Mouse (Mus musculus) forebrain, embryonic 15.5 days (tissue): ENCODE measurements around the gene Bach2. TPM values are rescaled to one million over a fixed set of nuclear protein-coding genes. Genes with fewer than 3 reads are reported as not detected.

Source experiments
- ATAC-seq: fragments of 200-750 bp; cut with Nextera tagmentation; replicated peaks from 2 replicates; pipeline ENCODE4 v1.8.0; 2017; ENCODE audit warnings: mild to moderate bottlenecking, moderate TSS enrichment, moderate library complexity
- H3K27ac ChIP-seq: fragments of 300-500 bp; sonication (generic); replicated peaks from 2 replicates; pipeline ENCODE4 v1.5.1; 2015; ENCODE audit warnings: mild to moderate bottlenecking, inconsistent platforms
- H3K27me3 ChIP-seq: fragments of 300-500 bp; sonication (generic); 2 replicates; pipeline ENCODE4 v1.6.1; 2015; ENCODE audit warnings: inconsistent platforms
- H3K36me3 ChIP-seq: fragments of 300-500 bp; sonication (generic); 2 replicates; pipeline ENCODE4 v1.6.1; 2015; ENCODE audit warnings: mild to moderate bottlenecking, inconsistent platforms
- H3K4me1 ChIP-seq: fragments of 300-500 bp; sonication (generic); 2 replicates; pipeline ENCODE4 v1.6.1; 2015; ENCODE audit warnings: inconsistent platforms
- H3K4me2 ChIP-seq: fragments of 300-500 bp; sonication (generic); replicated peaks from 2 replicates; pipeline ENCODE4 v1.6.1; 2015; ENCODE audit warnings: mild to moderate bottlenecking, inconsistent platforms
- H3K4me3 ChIP-seq: fragments of 300-500 bp; sonication (generic); 2 replicates; pipeline ENCODE4 v1.5.1; 2015; ENCODE audit warnings: mild to moderate bottlenecking, inconsistent platforms
- H3K9ac ChIP-seq: fragments of 300-500 bp; sonication (generic); replicated peaks from 2 replicates; pipeline ENCODE4 v1.6.1; 2015; ENCODE audit warnings: mild to moderate bottlenecking, inconsistent platforms
- H3K9me3 ChIP-seq: fragments of 300-500 bp; sonication (generic); 2 replicates; pipeline ENCODE4 v1.6.1; 2016; ENCODE audit warnings: inconsistent platforms
- WGBS: fragments of 180-500 bp; shearing (Covaris S2); methylation state at CpG from one replicate; pipeline ENCODE4 v1.1.7; 2015; ENCODE audit warnings: mixed read lengths; 5-methylcytosine and 5-hydroxymethylcytosine counted together
- polyA plus RNA-seq: library from polyadenylated mRNA; unstranded; fragments of >200 nt; fragmentation: Nextera tagmentation; extraction: Ambion mirVana; gene quantifications from 2 replicates; pipeline ENCODE4 v1.2.1, GENCODE M21; 2015

Bach2 gene
- polyA plus RNA-seq, 1 experiment from 2014 or later, result 34.9 TPM

GRCm38 (mm10) chr4:32326860-32327259, 88.3 kb downstream of the Bach2 start:
- ATAC-seq, result peak; percentile 57; the same call in 1 of the 2 replicates
- peak overlapping the region; percentile 84 for H3K27ac ChIP-seq
- peaks cover 4% of the 10 kb centered on the region; the same call in 1 of the 2 replicates for H3K9me3 ChIP-seq
- H3K4me1 ChIP-seq, result peaks cover 40% of the 10 kb centered on the region
- H3K36me3 ChIP-seq, result no peaks in the 10 kb centered on the region; the same call in 1 of the 2 replicates
- peak overlapping the region; percentile 12; the same call in 1 of the 2 replicates for H3K4me2 ChIP-seq
- H3K4me3 ChIP-seq, result no peak overlapping the region
- WGBS, result 4% methylated on average over 3 of the region's 3 CpGs
- peak overlapping the region; percentile 25; the same call in 1 of the 2 replicates for H3K9ac ChIP-seq
- no peaks in the 10 kb centered on the region for H3K27me3 ChIP-seq

GRCm38 (mm10) chr4:32327626-32328025, 89.0 kb downstream of the Bach2 start:
- peaks cover 40% of the 10 kb centered on the region for H3K4me1 ChIP-seq
- WGBS, result 34% methylated on average over 5 of the region's 5 CpGs
- H3K27ac ChIP-seq, result peak overlapping the region; percentile 84
- peaks cover 4% of the 10 kb centered on the region; the same call in 1 of the 2 replicates for H3K9me3 ChIP-seq
- no peaks in the 10 kb centered on the region; the same call in 1 of the 2 replicates for H3K36me3 ChIP-seq
- no peaks in the 10 kb centered on the region for H3K27me3 ChIP-seq
- no peak overlapping the region for H3K4me3 ChIP-seq
- ATAC-seq, result no peak
- H3K9ac ChIP-seq, result peak overlapping the region; percentile 2; the same call in 1 of the 2 replicates
- no peak overlapping the region for H3K4me2 ChIP-seq

GRCm38 (mm10) chr4:32328561-32328960, 90.0 kb downstream of the Bach2 start:
- Histone ChIP-seq H3K4me3 (no peak overlapping the region), H3K9ac (no peak overlapping the region), H3K36me3 (no peaks in the 10 kb centered on the region), H3K9me3 (no peaks in the 10 kb centered on the region), H3K4me2 (no peak overlapping the region), H3K4me1 (peaks cover 40% of the 10 kb centered on the region), H3K27me3 (no peaks in the 10 kb centered on the region), H3K27ac (no peak overlapping the region)
- WGBS, result 68% methylated on average over 2 of the region's 2 CpGs
- ATAC-seq, result no peak

- Histone ChIP-seq H3K4me2 (no peak overlapping the region), H3K4me1 (peaks cover 25% of the 10 kb centered on the region), H3K36me3 (no peaks in the 10 kb centered on the region), H3K27me3 (no peaks in the 10 kb centered on the region), H3K9me3 (no peaks in the 10 kb centered on the region), H3K9ac (no peak overlapping the region), H3K27ac (no peak overlapping the region), H3K4me3 (no peak overlapping the region)
- WGBS, result 74% methylated on average over 8 of the region's 8 CpGs
- ATAC-seq, result no peak
Measured at GRCm38 (mm10) chr4:32330584-32331314, 92.1 kb downstream of the Bach2 start.

GRCm38 (mm10) chr4:32332028-32332427, 93.4 kb downstream of the Bach2 start:
- WGBS, result 93% methylated on average over 12 of the region's 12 CpGs
- Histone ChIP-seq H3K9ac (no peak overlapping the region), H3K4me3 (no peak overlapping the region), H3K4me2 (no peak overlapping the region), H3K36me3 (no peaks in the 10 kb centered on the region), H3K27ac (no peak overlapping the region), H3K4me1 (peaks cover 12% of the 10 kb centered on the region), H3K27me3 (no peaks in the 10 kb centered on the region), H3K9me3 (no peaks in the 10 kb centered on the region)
- ATAC-seq, result no peak

- H3K4me3 ChIP-seq, result no peak overlapping the region
- H3K27me3 ChIP-seq, result no peaks in the 10 kb centered on the region
- peaks cover 14% of the 10 kb centered on the region for H3K4me1 ChIP-seq
- H3K27ac ChIP-seq, result no peak overlapping the region
- no peaks in the 10 kb centered on the region for H3K36me3 ChIP-seq
- 100% methylated on average over 1 of the region's 1 CpGs for WGBS
- ATAC-seq, result no peak
- H3K4me2 ChIP-seq, result no peak overlapping the region
- H3K9me3 ChIP-seq, result no peaks in the 10 kb centered on the region
- no peak overlapping the region for H3K9ac ChIP-seq
Measured at GRCm38 (mm10) chr4:32334131-32334530, 95.5 kb downstream of the Bach2 start.

- Histone ChIP-seq H3K4me1 (peaks cover 14% of the 10 kb centered on the region), H3K9me3 (no peaks in the 10 kb centered on the region), H3K9ac (no peak overlapping the region), H3K4me2 (no peak overlapping the region), H3K36me3 (no peaks in the 10 kb centered on the region), H3K27me3 (no peaks in the 10 kb centered on the region), H3K4me3 (no peak overlapping the region), H3K27ac (no peak overlapping the region)
- no peak for ATAC-seq
- WGBS, result 91% methylated on average over 5 of the region's 5 CpGs
Measured at GRCm38 (mm10) chr4:32334765-32335164, 96.2 kb downstream of the Bach2 start.

GRCm38 (mm10) chr4:32335659-32336058, 97.1 kb downstream of the Bach2 start:
- no peaks in the 10 kb centered on the region for H3K27me3 ChIP-seq
- no peak overlapping the region for H3K9ac ChIP-seq
- 86% methylated on average over 12 of the region's 12 CpGs for WGBS
- H3K9me3 ChIP-seq, result no peaks in the 10 kb centered on the region
- H3K27ac ChIP-seq, result no peak overlapping the region
- no peak overlapping the region for H3K4me2 ChIP-seq
- H3K4me1 ChIP-seq, result peaks cover 14% of the 10 kb centered on the region
- H3K4me3 ChIP-seq, result no peak overlapping the region
- no peaks in the 10 kb centered on the region for H3K36me3 ChIP-seq
- ATAC-seq, result no peak

GRCm38 (mm10) chr4:32336642-32337041, 98.0 kb downstream of the Bach2 start:
- Histone ChIP-seq H3K9me3 (no peaks in the 10 kb centered on the region), H3K27ac (no peak overlapping the region), H3K36me3 (no peaks in the 10 kb centered on the region), H3K4me1 (peaks cover 14% of the 10 kb centered on the region), H3K9ac (no peak overlapping the region), H3K4me2 (no peak overlapping the region), H3K27me3 (no peaks in the 10 kb centered on the region), H3K4me3 (no peak overlapping the region)
- WGBS, result 75% methylated on average over 4 of the region's 4 CpGs
- no peak for ATAC-seq

- H3K9me3 ChIP-seq, result no peaks in the 10 kb centered on the region
- H3K27ac ChIP-seq, result no peak overlapping the region; the same call in 1 of the 2 replicates
- 12% methylated on average over 11 of the region's 11 CpGs for WGBS
- no peak overlapping the region for H3K4me2 ChIP-seq
- peaks cover 14% of the 10 kb centered on the region for H3K4me1 ChIP-seq
- no peak overlapping the region for H3K9ac ChIP-seq
- H3K36me3 ChIP-seq, result no peaks in the 10 kb centered on the region
- no peak overlapping the region for H3K4me3 ChIP-seq
- H3K27me3 ChIP-seq, result no peaks in the 10 kb centered on the region
- no peak for ATAC-seq
Measured at GRCm38 (mm10) chr4:32337638-32338037, 99.0 kb downstream of the Bach2 start.

GRCm38 (mm10) chr4:32338451-32338850, 99.8 kb downstream of the Bach2 start:
- H3K4me2 ChIP-seq, result no peak overlapping the region
- no peak; the same call in 1 of the 2 replicates for ATAC-seq
- H3K36me3 ChIP-seq, result no peaks in the 10 kb centered on the region
- H3K9ac ChIP-seq, result no peak overlapping the region
- no peak overlapping the region for H3K27ac ChIP-seq
- H3K27me3 ChIP-seq, result no peaks in the 10 kb centered on the region
- WGBS, result 73% methylated on average over 10 of the region's 10 CpGs
- no peaks in the 10 kb centered on the region for H3K9me3 ChIP-seq
- no peak overlapping the region for H3K4me3 ChIP-seq
- peaks cover 19% of the 10 kb centered on the region for H3K4me1 ChIP-seq

GRCm38 (mm10) chr4:32340844-32341243, 102.2 kb downstream of the Bach2 start:
- peaks cover 24% of the 10 kb centered on the region for H3K4me1 ChIP-seq
- H3K4me3 ChIP-seq, result no peak overlapping the region
- no peak overlapping the region for H3K9ac ChIP-seq
- no peaks in the 10 kb centered on the region for H3K27me3 ChIP-seq
- no peak for ATAC-seq
- H3K36me3 ChIP-seq, result no peaks in the 10 kb centered on the region
- no peak overlapping the region for H3K4me2 ChIP-seq
- no peak overlapping the region for H3K27ac ChIP-seq
- 26% methylated on average over 7 of the region's 7 CpGs for WGBS
- no peaks in the 10 kb centered on the region for H3K9me3 ChIP-seq

- no peak for ATAC-seq
- Histone ChIP-seq H3K27ac (no peak overlapping the region), H3K9ac (no peak overlapping the region), H3K4me3 (no peak overlapping the region), H3K9me3 (no peaks in the 10 kb centered on the region), H3K27me3 (no peaks in the 10 kb centered on the region), H3K4me2 (no peak overlapping the region), H3K4me1 (peaks cover 27% of the 10 kb centered on the region), H3K36me3 (no peaks in the 10 kb centered on the region)
- WGBS, result 80% methylated on average over 7 of the region's 7 CpGs
Measured at GRCm38 (mm10) chr4:32342269-32342668, 103.7 kb downstream of the Bach2 start.
